Mouse (Mus musculus): ENCODE measurements at regions not wholly inside any gene's neighbourhood (a gene's known extent, or its start where the extent isn't known, plus 50 kb on each side); places are given as distances from the start of the nearest gene placed in this dataset.

DNA sequence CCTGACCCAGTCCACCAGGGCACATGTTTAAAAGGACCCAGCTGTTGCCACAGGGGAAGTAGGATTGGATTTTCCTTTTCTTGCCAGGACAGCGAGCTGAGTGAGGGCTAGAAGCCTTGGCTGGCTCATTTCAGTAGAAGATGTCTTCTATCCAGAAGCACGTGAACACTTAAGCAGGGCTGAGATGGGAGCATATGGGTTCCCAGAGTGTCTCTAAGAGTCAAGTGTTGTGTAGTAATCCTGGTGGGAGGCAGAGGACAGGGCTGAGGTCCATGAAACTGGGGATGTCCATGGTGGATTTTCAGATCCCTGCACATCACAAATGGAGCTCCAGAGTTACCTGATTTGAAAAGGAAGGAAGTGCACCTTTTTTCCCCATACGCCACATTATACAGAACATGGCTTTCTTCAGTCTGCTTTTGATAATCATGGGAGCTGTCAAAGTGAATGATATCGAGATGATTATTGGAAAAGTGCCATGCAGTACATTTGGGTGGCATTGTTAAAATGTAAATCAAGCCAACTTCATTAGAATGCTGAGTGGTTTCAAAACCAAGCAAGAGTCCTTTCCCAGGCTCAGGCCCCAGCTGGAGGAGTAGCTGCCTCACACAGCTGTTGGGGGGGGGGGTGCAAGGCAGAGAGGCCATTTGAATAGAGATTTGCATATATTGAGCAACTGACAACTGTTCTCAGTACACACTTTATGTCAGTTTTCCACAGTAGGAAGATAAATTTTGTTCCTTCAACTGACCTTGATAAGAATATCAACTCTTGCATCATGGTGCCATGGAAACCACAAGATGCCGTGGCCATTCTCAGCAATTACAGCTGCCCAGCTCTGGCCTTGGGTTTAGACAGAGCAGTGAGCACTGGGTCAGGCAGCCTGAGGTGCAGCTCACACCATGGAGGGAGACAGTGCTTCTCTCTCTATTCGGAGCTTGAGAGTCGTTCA lies 81.7 kb downstream of the Slc35b3 start:
- in situ Hi-C loops (cut with MboI; ENCODE audit: low pct_unique_long_range_greater_than_20kb) = no loop called here
- ATAC-seq (no peak), DNase-seq (ENCODE audit: low read depth, low spot score) (no peak)
- ChIA-PET CTCF (interaction anchor here (1.4 kb wide), 1 partner anchor 115 kb away, joined by 3 read pairs; no protein-coding TSS in a partner anchor), POLR2A (no interaction called here)
- no peak for TF ChIP-seq CTCF (IDR thresholded peaks at IDR 0.05)
- peaks cover 3% of the 10 kb centered on the region for H3K27me3 ChIP-seq

DNA sequence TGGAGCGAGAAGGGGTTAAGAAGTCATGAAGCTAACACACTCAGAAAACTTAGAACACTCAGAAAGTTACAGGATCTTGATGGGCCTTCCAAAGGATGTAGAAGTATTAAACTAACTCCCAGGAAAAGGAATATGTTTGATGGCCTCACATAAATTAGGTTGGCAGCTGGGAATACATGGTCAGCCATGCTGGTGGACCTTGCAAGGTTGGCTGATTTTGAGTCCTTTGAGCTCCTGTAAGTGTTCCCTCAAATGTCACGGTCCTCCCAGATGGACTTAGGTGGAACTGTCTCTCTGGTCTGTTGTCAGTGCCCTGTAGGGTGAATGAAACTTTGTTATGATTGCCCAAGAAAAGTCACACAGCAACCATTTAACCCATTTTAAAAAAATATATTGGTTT lies 84.8 kb downstream of the Slc35b3 start:
- DNase-seq (ENCODE audit: low read depth, low spot score) = no peak

DNA sequence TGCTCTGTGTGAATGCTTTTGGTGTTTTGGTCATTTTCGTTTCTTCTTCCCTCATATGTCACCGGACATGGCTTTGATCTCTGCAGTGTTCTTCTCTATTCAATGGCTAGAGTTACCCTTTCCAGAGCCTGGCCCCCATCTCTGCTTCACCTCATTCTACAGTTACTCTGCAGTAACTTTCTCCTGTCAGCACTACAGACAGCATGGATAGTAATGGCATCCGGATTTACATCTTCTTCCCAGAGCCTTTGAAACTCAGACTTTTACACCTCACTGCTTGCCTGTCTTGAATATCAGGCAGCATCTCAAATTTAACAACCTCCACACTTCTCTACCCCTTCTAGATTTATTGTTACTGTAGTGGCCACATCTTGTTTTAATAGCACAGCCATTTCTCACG lies 96.7 kb downstream of the Slc35b3 start:
- TF ChIP-seq CTCF (IDR thresholded peaks at IDR 0.05) = no peak
- ChIA-PET POLR2A (interaction anchor here (0.6 kb wide), 1 partner anchor 1574 kb away, joined by 3 read pairs; no protein-coding TSS in a partner anchor), CTCF (no interaction called here)
- peaks cover 6% of the 10 kb centered on the region for H3K27me3 ChIP-seq
- ATAC-seq = no peak
- DNase-seq (ENCODE audit: low read depth, low spot score) = no peak
- in situ Hi-C loops (cut with MboI; ENCODE audit: low pct_unique_long_range_greater_than_20kb) = loop anchor here (25.0 kb wide), 1 partner anchor 1898 kb away; no protein-coding TSS in a partner anchor

More for the DNA sequence above, 84.8 kb downstream of the Slc35b3 start:
- no peaks in the 10 kb centered on the region for H3K27me3 ChIP-seq
- ChIA-PET CTCF (no interaction called here), POLR2A (no interaction called here)
- in situ Hi-C loops (cut with MboI; ENCODE audit: low pct_unique_long_range_greater_than_20kb) = no loop called here
- ATAC-seq = no peak
- TF ChIP-seq CTCF (IDR thresholded peaks at IDR 0.05) = no peak

DNA sequence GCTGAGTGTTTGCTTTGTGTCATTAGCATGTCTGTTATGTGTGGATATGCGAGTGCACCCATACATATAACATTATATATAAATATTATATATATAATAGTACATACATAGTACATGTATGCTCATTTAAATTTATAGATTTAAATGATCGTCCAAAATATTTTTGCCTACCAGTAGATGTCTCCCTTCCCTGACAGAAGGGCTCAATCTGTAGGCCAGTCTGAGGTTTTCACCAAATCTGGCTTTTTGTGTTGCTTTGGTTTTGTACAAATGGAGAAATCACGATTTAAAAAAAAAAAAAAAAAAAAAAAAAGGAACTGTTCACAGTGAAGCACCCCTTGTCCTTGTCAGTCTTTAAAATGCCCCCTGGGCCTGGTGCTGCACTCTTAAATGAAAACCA lies 104.9 kb downstream of the Slc35b3 start:
- H3K27me3 ChIP-seq = peaks cover 7% of the 10 kb centered on the region
- CTCF ChIA-PET = no interaction called here
- TF ChIP-seq CTCF (IDR thresholded peaks at IDR 0.05) = peak; percentile 23
- POLR2A ChIA-PET = no interaction called here
- ATAC-seq = no peak
- in situ Hi-C loops (cut with MboI; ENCODE audit: low pct_unique_long_range_greater_than_20kb) = loop anchor here (25.0 kb wide), 1 partner anchor 1907 kb away; no protein-coding TSS in a partner anchor
- no peak for DNase-seq (ENCODE audit: low read depth, low spot score)

DNA sequence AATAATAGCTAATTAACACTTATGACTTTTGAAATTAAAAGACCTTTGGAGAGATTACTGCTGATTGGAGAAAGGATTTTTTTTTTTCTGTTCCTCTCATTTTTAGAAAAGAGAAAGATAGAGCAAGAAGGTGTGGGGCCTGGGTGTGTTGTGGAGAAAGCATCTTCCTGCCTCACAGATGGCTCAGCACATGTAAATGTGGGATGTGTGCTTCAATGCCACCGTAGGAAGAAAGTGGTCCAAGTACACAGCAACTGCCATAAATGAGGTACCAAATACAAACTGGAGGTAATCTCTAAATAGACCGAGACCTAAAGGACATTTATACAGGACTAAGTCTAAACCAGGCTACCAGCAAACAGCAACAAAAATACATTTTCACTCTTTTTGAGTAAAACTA lies 105.7 kb downstream of the Slc35b3 start:
- peaks cover 7% of the 10 kb centered on the region for H3K27me3 ChIP-seq
- in situ Hi-C loops (cut with MboI; ENCODE audit: low pct_unique_long_range_greater_than_20kb) = loop anchor here (25.0 kb wide), 1 partner anchor 1907 kb away; no protein-coding TSS in a partner anchor
- no peak for DNase-seq (ENCODE audit: low read depth, low spot score)
- no peak for TF ChIP-seq CTCF (IDR thresholded peaks at IDR 0.05)
- ATAC-seq = no peak
- ChIA-PET POLR2A (no interaction called here), CTCF (no interaction called here)

DNA sequence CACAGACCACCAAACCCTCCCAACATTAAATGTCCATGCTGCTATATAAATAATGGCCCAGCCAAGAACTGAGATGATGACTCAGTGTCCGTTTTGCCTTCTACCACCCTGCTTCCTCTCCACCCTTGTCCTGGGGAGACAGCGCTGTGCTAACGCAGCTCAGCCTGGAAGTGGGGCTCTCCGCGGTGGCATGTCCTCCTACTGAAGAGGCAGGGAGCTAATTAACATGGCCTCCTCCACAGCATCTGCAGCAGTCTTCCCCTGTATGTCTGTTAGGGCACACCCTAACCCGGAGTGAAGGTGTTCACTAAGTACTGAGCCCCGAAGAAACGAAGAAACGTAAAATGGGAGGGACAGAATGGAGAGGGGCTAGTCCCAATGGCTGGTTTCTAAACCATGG lies 107.8 kb downstream of the Slc35b3 start:
- no peak for TF ChIP-seq CTCF (IDR thresholded peaks at IDR 0.05)
- no peak for ATAC-seq
- ChIA-PET POLR2A (no interaction called here), CTCF (no interaction called here)
- DNase-seq (ENCODE audit: low read depth, low spot score) = no peak
- in situ Hi-C loops (cut with MboI; ENCODE audit: low pct_unique_long_range_greater_than_20kb) = loop anchor here (25.0 kb wide), 1 partner anchor 1909 kb away; no protein-coding TSS in a partner anchor
- peaks cover 11% of the 10 kb centered on the region for H3K27me3 ChIP-seq

DNA sequence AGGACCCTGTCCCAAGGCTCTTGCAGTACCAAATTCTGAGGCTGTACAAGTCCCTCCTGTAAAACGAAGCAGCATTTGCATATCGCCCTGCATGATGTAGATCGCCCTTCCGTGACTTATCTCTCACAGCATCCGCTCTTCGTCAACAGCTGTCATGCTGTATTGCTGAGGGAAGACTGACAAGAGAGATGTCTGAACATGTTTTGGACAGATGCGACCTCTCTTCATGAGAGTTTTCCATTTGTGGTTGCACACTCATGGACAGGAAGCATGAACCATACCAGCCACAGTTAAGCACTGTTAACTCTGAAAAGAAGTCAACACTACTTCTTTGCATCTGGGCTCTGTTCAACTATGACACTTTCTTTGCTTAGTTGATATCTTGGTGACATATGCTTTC lies 108.9 kb downstream of the Slc35b3 start:
- ChIA-PET CTCF (no interaction called here), POLR2A (no interaction called here)
- peaks cover 11% of the 10 kb centered on the region for H3K27me3 ChIP-seq
- ATAC-seq = no peak
- no peak for TF ChIP-seq CTCF (IDR thresholded peaks at IDR 0.05)
- DNase-seq (ENCODE audit: low read depth, low spot score) = no peak
- in situ Hi-C loops (cut with MboI; ENCODE audit: low pct_unique_long_range_greater_than_20kb) = loop anchor here (25.0 kb wide), 1 partner anchor 1910 kb away; no protein-coding TSS in a partner anchor

DNA sequence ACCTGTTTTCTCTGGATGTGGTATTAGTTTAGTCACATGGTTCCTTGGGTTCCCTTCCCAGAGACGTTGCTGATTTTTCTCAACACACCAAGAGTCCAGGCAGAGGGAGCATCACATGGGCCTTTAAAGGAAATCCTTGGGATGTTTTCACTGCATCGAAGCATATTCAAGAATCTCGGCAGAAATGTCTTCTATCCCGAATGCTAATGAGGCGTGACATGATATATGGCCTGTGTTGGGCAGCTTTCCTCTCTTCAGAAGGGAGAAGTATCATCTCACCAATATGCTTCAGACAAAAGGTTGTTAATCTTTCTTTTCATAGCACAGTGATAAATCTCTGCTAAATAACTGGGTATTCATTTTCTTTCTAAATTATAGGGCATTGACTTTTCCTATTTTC lies 122.4 kb downstream of the Slc35b3 start:
- DNase-seq (ENCODE audit: low read depth, low spot score) = no peak
- ATAC-seq = no peak
- no peak for TF ChIP-seq CTCF (IDR thresholded peaks at IDR 0.05)
- in situ Hi-C loops (cut with MboI; ENCODE audit: low pct_unique_long_range_greater_than_20kb) = no loop called here
- H3K27me3 ChIP-seq = peaks cover 15% of the 10 kb centered on the region
- ChIA-PET POLR2A (no interaction called here), CTCF (interaction anchor here (1.3 kb wide), 1 partner anchor 19 kb away, joined by 3 read pairs; no protein-coding TSS in a partner anchor)

DNA sequence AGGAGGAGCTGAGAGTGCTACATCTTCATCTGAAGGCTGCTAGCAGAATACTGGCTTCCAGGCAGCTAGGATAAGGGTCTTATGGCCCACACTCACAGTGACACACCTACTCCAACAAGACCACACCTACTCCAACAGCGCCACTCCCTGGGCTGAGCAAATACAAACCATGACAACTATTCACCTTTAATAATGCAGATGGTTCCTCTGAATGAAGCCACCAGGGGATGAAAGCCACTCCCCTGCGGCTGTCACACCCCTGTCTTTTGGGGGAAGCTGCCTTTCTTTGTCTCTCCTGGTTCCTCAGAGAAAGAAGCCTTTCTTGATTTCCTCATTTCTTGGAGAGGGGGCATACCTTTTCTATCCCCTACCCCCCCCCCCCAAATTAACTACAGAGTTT lies 135.0 kb downstream of the Slc35b3 start:
- in situ Hi-C loops (cut with MboI; ENCODE audit: low pct_unique_long_range_greater_than_20kb) = no loop called here
- ChIA-PET POLR2A (no interaction called here), CTCF (no interaction called here)
- ATAC-seq (no peak), DNase-seq (ENCODE audit: low read depth, low spot score) (no peak)
- no peaks in the 10 kb centered on the region for H3K27me3 ChIP-seq
- TF ChIP-seq CTCF (IDR thresholded peaks at IDR 0.05) = no peak

DNA sequence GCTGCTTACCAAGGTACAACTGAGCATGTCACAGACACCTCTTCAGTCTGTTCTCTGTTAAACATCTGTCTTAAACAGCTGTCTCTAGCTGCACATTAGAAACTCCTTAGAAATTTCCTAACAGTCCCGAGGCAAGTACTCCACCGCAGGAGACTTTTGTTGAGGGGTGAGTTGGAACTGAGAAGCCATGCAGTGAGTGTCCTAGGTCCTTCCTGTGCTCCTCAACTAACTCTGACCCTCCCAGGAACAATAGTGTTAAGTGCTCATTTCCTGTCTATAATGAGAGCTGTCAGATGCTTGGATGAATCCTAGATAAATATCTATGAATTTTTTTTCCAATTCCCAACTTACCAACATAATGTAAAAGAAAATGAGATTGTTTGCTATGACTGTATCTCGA lies 141.1 kb downstream of the Slc35b3 start:
- H3K27me3 ChIP-seq = no peaks in the 10 kb centered on the region
- TF ChIP-seq CTCF (IDR thresholded peaks at IDR 0.05) = no peak
- CTCF ChIA-PET = interaction anchor here (1.4 kb wide), 1 partner anchor 19 kb away, joined by 3 read pairs; no protein-coding TSS in a partner anchor
- DNase-seq (ENCODE audit: low read depth, low spot score) (no peak), ATAC-seq (no peak)
- POLR2A ChIA-PET = no interaction called here
- in situ Hi-C loops (cut with MboI; ENCODE audit: low pct_unique_long_range_greater_than_20kb) = no loop called here

DNA sequence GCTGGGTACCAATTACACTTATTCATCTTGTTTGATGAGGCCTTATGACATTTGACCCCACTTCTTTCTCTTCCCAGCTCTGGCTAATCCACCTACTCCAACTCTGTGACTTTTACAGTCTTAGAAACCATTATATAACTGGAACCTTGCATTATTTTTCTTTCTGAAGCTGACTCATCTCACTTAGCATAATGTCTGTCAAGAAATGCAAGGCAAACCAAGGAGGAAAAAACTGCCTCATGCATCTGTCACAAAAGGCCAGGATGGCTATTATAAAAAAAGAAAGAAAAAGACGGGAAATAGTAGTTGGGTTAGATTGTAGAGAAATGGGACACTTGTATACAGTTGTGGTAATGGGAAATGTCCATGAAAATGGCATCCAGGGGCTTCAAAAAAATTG lies 141.9 kb downstream of the Slc35b3 start:
- no peak for DNase-seq (ENCODE audit: low read depth, low spot score)
- in situ Hi-C loops (cut with MboI; ENCODE audit: low pct_unique_long_range_greater_than_20kb) = no loop called here
- CTCF ChIA-PET = interaction anchor here (1.4 kb wide), 1 partner anchor 20 kb away, joined by 3 read pairs; no protein-coding TSS in a partner anchor
- H3K27me3 ChIP-seq = no peaks in the 10 kb centered on the region
- ATAC-seq = no peak
- TF ChIP-seq CTCF (IDR thresholded peaks at IDR 0.05) = no peak
- POLR2A ChIA-PET = no interaction called here
